Mouse (Mus musculus) adrenal gland, adult 2 months (tissue): ENCODE measurements at regions not wholly inside any gene's neighbourhood (a gene's known extent, or its start where the extent isn't known, plus 50 kb on each side); places are given as distances from the start of the nearest gene placed in this dataset.

ENCODE experiments used
- DNase-seq: peaks from one replicate; pipeline ENCODE4 v3.0.0; 2021

DNA sequence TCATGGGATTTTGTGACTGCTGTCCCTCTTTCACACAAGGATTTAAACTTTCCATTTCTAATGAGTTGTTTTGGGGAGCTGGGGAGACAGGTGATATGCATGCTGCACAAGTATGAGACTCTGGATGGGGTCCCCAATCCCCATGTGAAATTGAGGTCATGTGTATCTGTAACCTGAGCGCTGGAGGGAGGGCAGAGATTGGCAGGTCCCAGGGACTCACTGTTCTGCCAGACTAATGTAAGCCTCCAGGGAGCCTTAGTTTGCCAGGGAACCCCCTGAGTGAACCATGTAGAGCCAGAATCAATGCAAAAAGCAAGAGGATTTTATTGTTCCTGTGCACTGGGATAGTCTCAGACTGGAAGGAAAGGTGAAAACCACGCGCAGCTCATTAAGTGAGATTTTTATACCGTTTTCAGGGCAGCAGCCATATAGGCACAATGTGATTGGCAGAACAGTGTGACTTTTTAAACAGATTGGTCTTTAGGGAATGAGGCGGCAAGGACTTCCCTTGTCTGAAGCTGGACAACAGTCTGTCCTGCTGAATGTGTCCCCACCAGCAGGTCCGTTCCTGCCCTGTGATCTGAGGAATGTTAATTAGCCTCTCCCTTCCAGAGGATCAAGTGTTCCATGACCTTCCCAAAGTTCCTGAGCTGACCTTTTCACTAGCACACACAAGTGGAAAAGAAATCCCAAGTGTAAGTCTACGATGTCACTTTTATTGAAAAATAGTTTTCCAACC, 59.9 kb upstream of the Oxgr1 start:
- DNase-seq: no peak

DNA sequence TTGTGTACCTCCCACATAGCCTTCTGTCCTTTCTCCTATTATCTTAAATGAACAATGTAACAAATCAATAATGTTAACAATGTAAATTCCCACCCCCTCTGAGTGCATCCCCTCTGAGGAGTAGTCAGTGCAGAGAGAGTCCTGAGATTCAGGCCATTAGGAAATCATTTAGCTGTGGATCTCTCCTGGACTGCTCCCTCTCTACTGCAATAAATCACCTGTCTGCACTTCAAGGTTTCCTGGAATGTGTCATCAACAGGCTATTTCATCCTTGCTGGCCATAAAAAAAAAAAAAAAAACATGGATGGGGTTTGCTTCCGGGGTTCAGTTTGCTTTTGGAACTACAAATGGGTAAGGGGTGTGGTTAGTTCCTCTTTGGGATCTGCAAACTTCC, 60.5 kb upstream of the Oxgr1 start:
- peak; percentile 66 for DNase-seq

DNA sequence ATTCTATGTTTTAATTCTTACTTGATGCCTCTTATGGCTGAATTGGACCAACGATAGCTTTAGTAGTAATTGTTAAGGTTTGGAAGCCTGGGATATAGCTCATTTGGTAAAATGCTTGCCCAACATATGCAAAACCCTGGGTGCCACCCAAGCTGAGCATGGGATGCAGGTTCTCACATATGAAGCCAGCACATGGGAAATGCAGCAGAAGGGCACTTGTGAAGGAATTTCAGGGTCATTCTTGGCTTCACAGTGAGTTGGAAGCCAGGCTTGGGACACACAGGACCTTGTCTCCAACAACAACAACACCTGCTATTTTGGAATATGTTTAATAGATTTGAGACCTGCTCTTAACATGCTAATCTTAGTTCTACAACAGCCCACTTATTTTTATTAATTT, 67.6 kb upstream of the Oxgr1 start:
- no peak for DNase-seq

DNA sequence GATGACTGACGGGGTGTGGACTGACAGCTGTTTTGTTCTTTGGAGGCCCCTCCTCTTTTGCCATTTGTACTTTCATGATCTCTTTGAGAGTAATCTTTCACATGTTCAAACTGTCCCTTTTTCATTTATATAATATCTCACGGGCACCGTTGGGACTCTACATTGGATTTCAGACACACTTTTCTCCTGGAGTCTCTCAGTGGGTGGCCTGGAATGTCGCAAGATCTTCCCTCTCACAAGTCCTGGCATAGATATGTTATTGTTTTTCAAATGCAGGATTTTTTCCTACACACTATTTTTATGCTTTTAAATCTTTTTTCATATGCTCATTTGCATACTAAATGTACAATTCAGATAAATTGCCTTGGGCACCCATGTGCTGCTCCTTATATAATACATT, 71.1 kb upstream of the Oxgr1 start:
- no peak for DNase-seq

DNA sequence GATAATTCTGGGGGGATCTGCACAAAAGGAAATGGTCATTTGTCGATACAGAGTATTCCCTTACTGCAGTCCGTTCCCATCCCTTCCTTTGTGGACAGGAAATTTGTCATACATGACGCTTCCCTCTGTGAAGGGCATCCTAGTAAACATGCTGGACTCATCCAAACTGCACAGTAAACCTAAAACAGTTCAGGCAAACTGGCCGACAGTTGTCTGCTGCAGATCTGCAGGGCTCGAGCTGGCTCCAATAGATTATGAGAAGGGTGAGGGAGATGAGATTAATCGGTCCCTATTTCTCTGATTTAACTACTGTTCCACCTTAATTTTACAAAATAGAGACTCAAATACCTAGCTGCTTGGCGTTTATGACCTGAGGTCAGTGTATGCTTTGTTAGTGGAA, 76.3 kb upstream of the Oxgr1 start:
- DNase-seq: no peak

- DNase-seq: no peak
These were observed 76.9 kb upstream of the Oxgr1 start for GRCm38 (mm10) chr14:120119094-120119501.

GRCm38 (mm10) chr14:120119506-120119905, 77.3 kb upstream of the Oxgr1 start:
- DNase-seq: no peak

DNA sequence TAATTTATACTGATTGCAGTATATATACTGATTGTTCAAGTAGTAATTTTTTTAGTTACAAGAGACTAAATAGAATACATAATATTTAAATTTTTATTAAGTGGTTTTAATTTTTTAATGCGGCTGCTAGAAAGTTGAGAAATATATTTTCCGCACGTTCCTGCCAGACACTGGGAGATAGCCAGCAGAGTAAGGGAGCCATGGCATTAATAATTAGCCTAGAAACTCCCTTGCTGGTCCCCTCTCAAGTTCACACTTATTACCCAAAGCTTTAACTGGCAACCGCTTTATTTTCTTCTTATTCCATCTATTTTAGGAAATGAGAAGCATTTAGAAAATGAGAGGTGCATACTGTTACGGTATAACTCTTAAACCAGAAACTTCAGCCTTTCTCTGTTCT, 78.0 kb upstream of the Oxgr1 start:
- DNase-seq: no peak

GRCm38 (mm10) chr14:120125315-120125714, 83.1 kb upstream of the Oxgr1 start:
- DNase-seq: no peak

DNA sequence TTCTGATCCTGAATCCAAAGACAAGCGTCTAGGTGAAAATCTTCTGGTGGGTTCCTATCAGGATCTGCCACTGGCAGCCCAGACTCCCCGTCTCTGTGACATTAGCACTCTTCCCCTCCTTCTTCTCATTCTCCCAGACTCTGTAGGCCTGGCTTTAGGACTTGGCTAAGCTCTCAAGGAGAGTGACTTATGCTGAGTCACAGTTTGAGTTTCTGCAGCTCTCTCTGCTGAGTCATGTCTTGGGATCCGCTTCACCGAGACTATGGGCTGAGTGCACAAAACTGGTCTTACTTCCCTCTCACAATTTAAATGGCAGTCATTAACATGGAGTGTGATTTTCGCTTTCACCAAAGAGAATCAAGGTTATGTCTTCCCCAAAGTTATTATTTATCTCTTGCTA, 85.2 kb upstream of the Oxgr1 start:
- DNase-seq: peak; percentile 64

DNA sequence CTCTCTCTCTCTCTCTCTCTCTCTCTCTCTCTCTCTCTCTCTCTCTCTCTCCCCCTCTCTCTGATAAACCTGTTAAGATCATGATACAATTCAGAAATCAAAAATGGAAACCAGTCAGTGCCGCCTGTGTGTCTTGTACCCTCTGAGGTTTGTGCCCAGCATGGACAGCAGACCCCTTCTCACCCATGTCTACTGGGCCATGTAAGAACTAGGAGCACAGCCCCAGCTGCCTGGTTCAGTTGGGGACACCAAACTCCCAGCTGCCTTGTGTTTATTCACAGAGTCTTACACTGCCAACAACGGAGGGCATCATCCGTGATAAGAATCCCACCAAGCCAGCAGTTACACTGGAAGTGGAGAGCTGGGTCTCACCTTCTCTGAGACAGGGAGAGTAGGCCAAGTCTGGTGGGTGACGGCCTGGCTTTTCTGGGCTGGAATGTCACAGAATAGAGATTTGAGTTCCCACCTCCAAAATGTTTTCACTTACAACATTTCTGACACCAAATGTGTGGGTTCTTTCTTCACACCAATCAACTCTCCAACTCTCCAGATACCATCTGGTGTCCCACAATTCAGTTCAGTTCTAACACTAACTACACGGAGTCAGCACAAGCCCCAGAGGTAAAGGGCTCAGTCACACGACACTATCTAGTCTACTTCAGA, 92.2 kb upstream of the Oxgr1 start:
- no peak for DNase-seq

DNA sequence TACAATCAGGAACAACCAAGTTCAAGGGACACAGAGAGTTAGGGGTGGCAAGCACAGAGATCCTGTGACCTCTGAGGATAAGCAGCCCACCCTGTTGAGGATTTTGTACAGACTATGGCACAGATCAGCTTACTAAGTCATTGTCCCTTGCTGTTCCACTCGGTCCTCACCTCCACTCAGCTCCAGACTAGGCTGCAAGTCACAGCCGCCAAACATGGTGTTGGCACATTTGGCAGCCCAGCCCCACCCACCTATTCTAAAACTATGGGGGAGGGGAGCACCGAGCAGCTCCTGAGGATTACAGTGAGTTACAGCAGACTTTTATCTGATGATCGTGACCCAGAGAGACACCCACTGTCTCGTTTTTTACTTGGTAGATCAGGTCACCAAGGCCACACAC, 93.0 kb upstream of the Oxgr1 start:
- DNase-seq: no peak

DNA sequence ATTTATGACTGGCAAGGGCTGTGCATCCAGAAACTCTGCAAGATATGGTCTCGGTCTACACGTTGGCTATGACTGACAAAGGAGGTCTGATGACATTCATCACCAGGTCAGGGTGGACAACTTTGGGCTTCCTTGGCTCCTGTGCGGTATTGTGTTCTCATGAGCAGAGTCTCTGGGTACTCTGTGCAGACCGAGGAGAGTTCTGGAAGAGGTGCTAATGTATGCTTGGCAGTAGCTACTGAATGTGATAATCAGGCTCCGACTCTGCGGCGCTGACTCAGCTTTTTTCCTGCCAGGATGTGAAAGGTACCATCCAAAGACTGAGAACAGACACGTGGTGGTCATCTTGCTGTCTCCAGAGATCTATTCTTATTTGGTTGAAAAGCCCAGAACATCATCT, 94.5 kb upstream of the Oxgr1 start:
- DNase-seq: no peak

- peak; percentile 95 for DNase-seq
These were observed 95.5 kb upstream of the Oxgr1 start for GRCm38 (mm10) chr14:120137680-120138136.

DNA sequence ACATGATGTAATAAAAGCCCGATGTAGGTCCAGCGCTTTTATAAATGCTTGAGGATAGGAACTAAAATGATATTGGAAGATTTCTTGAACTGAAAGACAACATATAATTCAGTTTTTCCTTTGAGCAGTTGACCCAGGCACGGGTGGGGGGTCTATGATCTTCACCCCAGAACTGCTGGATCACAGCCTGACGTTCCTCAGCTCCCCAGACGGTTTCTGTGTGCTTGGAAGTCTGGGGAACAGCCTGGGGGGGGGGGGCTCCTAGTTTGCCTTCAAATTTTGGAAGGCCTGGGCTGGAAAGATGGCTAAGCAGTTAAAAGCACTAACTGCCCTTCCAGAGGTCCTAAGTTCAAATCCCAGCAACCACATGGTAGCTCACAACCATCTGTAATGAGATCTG, 96.3 kb upstream of the Oxgr1 start:
- DNase-seq: no peak

DNA sequence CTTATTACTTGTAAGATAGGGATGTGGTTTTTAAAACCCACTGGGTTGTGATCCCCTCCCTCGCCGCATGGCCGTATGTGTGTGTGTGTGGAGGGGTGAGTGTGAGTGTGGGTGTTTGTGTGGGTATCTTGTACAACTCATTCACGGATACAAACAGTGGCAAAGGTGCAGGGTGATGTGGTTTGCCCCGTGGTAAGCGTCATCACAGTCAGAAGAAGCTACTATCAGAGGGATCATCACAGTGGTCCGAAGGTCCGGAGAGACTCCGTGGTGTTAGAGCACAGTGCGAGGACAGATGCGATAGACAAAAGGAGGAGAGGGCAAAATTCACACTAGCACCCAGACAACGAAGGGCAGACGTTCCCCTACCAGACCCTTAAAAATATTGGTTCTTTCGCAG, 97.0 kb upstream of the Oxgr1 start:
- DNase-seq: no peak

DNA sequence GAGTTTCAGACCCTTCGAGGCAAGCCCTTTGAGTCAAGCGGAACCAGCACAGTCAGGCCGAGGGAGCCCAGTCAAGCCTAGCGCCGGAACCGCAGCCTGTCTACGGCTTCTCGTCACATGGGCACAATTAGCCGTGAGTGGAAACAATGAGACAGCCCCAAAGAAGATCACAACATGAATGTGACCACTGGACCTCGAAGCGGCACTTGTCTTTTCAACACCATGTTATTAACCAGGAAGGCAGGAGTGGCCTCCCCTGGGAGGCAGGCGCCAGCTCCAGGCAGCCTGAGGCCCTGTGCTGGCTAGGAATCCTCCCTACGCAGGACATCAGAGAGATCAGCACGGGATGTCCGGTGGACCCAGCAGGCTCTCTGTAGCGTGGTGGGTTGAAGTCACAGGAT, 97.4 kb upstream of the Oxgr1 start:
- no peak for DNase-seq

GRCm38 (mm10) chr14:120140211-120140610, 98.0 kb upstream of the Oxgr1 start:
- no peak for DNase-seq

DNA sequence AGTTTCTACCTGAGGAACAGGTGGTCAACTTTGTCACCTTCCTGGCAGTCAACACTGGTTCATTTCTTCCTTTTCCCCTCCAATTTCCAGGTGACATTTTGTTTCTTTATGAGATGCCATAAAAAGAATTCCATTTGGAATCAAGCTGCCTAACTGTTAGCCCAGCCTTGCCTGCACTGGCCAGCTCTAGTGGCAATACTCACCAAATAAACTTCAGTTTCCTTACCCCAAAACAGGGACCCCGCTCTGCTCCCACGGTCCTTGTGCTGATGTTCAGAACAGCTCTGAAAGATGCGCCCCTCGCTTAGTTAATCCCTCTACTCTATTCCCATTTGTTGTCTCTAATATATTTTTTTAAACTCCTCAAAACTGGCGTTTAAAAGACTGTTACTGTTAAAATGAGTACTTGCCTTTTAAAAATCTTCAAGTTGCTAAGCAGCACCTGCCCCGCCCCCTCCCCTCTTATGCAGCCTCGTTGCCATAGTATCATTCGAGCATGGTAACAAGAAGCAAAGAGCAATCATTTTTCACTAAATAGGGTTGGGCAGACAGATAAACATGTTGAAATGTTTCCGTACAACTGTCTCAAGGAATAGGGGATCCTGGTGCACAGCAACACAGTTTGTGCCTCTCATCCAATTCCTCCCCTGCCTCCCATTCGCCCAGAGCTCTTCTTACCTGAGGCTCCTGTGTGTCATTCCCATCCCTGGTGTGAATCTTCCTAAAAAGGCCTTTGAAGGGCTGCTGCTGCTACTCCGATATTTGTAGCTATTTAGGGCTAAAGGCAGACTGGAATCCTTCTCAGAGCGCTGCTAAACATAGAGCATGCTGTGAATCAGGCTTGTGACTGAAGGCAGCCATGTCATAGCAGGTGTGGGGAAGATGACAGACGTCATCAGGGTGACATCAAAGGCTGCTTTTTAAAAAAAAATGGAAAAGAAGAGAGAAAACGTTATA, 98.8 kb upstream of the Oxgr1 start:
- DNase-seq: no peak

GRCm38 (mm10) chr14:120142281-120142680, 100.0 kb upstream of the Oxgr1 start:
- no peak for DNase-seq

- DNase-seq: no peak
These were observed 102.2 kb upstream of the Oxgr1 start for GRCm38 (mm10) chr14:120144451-120144850.

- no peak for DNase-seq
These were observed 104.1 kb upstream of the Oxgr1 start for GRCm38 (mm10) chr14:120146312-120146711.
